Mouse (Mus musculus): ENCODE results near the gene Gpr87.

- TF ChIP-seq GATA1 (IDR thresholded peaks at IDR 0.05; ENCODE audit: low read length) (no peak), TAL1 (IDR thresholded peaks at IDR 0.05; ENCODE audit: low read length) (0 out of 3 replicates have a peak, but pooled peaks have one; percentile 3)
These were observed 3.2 kb downstream of the Gpr87 start for GRCm38 (mm10) chr3:59191674-59192073.

Measured in erythroblast, embryonic 14.5 days (primary cell).